Mouse (Mus musculus): Measurements from ENCODE around the gene Rai1.

- TF ChIP-seq CTCF (IDR thresholded peaks at IDR 0.05; ENCODE audit: borderline replicate concordance, insufficient read depth, low read length), result no peak
- no peak for TF ChIP-seq POLR2A (IDR thresholded peaks at IDR 0.05; ENCODE audit: low read depth, low read length)
These were observed 22.2 kb downstream of the Rai1 start for GRCm38 (mm10) chr11:60127048-60127447.

Data from embryonic fibroblast, embryonic 13.5 days (primary cell).